Mouse (Mus musculus) cerebral cortex, adult 2 months (tissue): Measurements from ENCODE around the gene Cend1.

ENCODE experiments used
- WGBS: fragments of 180-500 bp; shearing (Covaris S2); methylation state at CpG from one replicate; pipeline ENCODE4 v1.1.7; 2018; 5-methylcytosine and 5-hydroxymethylcytosine counted together

Gene Cend1

DNA sequence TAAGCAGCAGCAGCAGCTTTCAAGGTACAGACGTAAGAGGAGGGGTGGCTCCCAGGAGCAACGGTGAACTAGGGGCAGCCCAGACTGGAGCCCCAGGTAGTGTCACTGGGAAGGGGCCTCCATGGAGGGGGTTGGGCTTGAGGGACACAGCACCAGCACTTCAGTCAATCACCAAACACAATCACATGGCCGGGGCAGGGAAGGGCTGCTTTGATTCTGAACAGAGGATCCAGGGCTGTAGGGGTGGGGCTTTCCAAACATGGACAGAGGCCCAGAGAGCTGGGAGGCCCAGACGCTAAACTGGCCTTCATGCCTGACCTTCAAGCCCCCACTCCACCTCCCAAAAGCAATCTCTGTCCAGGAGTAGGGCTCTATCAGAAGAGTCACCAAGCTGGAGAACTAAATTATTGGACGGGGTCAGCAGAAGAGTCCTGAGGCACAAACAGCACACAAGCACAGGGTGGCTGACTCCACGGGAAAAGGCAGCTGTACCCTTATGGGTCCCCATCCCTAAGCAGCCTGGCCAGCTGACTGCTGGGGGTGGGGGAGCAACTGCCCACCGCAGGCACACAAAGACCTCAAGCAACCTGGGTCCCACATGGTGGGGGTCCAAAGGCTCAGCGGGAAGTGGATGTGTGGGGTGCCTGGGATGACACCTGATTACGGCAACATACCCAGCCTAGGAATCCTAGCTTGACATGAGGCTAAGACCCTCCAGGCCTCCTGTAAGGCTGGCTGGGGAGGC lies 721 bp upstream of the Cend1 start:
- 59% methylated on average over 9 of the region's 9 CpGs for WGBS

GRCm38 (mm10) chr7:141428701-141429100 lies 590 bp downstream of the Cend1 start:
- 42% methylated on average over 5 of the region's 5 CpGs for WGBS

DNA sequence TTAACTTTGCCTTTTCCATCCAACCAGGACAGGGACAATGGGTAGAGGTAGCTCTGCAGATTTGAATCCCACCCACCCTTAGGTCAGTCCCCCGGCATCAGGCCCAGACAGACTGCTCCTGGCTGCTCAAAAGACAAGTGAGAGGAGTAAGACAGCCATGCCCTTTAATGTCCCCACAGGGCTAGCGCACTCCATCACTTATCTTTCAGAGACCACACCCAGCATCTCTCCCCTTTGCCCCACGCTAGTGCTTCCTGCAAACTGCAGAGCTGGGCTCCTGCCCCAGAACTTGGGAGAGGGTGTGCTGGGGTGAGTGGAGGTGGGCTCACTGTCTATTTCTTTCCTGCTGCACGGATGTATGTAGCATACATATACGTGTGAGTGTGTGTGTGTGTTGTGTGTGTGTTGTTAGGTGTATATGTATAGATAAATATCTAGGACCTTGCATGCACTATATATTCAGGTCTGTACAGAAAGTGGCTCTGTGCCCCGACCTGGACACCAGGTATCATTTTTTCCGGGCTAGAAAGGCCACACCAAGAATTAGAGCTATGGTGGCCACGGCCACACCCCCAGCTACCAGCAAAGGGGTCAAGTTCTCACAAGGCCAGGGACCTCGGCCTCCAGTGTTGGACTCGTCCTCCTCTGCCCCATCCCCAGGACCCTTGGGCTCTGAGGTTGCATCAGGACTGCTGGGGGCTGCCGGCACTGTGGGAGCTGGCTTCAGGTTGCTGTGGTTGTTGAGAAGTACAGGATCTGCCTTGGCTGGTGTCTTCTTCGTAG lies 2.2 kb downstream of the Cend1 start:
- 86% methylated on average over 12 of the region's 12 CpGs for whole genome bisulfite sequencing

DNA sequence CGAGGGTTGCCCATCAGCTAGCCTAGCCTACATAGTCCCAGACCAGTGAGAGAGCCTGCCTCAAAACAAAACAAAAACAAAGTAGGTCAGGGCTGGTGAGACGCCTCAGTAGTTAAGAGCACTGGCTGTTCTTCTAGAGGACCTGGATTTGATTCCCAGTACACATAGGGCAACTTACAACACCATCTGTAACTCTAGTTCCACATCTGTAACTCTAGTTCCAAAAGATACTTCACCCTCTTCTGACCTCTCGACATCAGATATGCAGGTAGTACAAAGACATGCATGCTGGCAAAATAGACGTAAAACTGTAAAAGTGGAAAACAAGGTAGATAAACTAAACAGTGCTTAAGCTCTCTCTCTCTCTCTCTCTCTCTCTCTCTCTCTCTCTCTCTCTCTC lies 5.5 kb downstream of the Cend1 start:
- WGBS = 77% methylated on average over 4 of the region's 4 CpGs

- 87% methylated on average over 9 of the region's 9 CpGs for WGBS
Observed at GRCm38 (mm10) chr7:141420030-141420702, 9.1 kb downstream of the Cend1 start.

DNA sequence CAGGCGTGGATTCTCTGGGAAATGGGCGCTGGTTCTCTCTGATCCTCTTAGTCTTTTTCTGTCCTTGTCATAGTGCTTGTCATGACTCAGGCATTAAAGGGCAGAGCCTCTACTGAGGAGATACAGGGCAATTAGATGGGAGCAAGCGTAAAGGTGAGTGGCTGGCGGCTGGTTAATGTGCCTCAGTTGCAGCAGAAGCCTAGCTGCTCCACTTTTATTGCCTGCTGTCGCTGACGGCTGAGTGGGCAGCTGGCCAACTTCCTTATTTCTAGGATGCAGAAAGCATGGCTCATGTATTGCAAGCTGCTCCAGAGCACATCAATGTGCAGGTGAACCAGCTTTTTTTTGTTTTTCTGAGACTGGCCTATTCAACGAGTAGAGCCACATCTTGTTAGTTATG lies 10.3 kb downstream of the Cend1 start:
- 47% methylated on average over 7 of the region's 7 CpGs for WGBS

DNA sequence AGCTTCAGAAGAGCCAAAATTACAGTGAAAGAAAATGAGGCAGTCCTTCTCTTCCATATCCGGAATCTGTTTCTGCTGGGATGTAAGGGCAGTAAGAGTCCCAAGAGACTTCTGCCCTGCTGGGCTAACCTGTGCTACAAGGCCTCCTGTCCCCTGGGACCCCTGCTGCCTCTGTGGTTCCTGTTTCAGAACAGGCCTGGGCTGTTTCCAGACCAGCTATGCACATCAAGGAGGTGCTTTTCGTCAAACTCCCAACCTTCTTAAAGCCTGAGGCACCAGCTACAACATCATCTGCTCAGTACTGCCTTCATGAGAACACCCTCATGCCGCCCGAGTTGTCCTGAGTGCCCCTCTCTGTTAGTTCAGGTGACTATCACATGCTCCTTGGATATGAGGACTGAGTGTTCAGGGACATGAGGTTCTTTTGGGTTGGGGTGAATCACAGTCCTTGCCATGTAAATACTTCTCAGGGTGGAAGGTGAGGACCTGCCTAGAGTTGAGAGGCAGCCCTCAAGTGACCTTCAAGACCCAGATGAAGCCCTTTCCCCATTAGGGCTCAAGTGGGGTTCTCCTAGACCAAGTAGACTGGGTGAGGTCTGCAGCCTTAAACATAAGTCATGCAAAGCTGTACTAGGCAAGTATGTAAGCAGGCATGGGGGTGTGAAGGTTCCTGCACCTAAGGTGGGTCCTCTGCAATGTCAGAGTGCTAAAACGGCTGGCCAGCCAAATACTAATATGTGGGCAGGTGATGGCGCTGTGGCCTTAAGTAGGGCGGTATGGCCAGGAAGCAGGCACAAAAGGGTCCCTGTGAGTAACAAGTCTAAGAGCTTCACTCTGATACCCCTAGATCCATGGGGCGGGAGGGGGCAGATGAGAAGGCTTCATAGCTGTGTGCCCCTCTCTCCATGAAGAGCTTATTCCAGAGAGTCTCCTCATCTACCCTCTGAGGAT lies 11.3 kb downstream of the Cend1 start:
- WGBS = 80% methylated on average over 8 of the region's 8 CpGs

- WGBS = 89% methylated on average over 6 of the region's 6 CpGs
Observed at GRCm38 (mm10) chr7:141416144-141416841, 13.0 kb downstream of the Cend1 start.

DNA sequence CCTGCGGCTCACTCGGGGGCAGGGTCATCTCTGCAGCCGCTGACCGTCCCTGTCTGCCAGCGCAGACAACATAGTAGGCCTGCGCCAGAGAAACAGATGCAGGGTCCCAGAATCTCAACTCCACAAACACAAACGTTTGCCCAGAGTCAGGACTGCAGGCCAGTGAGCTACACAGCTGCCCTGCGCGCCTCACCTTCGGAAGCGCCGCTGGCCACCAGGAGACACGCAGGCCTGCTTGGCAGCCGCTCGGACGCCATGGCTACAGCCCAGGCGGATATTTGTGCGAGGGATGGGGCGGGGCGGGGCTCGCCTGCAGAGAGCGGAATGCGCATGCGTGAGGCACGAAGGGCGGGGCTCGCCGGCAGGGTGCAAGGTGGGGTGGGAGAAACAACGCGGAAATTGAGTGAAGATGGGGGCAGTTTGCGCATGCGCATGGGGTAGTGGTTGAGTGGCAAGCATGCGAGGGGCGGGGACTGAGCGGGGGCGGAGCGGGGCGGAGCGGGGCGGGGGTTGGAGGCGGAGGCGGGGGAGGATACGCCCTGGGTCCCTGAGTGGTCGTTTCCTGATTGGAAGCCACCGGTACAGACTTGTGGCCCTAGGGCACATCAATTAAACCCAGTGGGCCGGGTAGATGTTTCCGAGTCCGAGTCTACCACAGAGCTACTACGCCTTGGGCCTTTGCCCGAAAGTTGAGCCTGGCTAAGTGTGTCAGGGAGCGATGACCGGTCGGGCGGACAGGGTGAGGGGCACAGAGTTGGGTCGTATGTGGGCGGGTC lies 15.3 kb downstream of the Cend1 start, which contains the start of gene Gatd1:
Gene Gatd1 (minus strand): TSS at position 328 of the 776 bp plus-strand sequence.
- WGBS = under 1% methylated on average over 53 of the region's 56 CpGs

GRCm38 (mm10) chr7:141413331-141413730 lies 16.0 kb downstream of the Cend1 start:
- 3% methylated on average over 16 of the region's 16 CpGs for WGBS

- WGBS = 95% methylated on average over 1 of the region's 1 CpGs
Observed at GRCm38 (mm10) chr7:141411667-141412066, 17.6 kb downstream of the Cend1 start.

DNA sequence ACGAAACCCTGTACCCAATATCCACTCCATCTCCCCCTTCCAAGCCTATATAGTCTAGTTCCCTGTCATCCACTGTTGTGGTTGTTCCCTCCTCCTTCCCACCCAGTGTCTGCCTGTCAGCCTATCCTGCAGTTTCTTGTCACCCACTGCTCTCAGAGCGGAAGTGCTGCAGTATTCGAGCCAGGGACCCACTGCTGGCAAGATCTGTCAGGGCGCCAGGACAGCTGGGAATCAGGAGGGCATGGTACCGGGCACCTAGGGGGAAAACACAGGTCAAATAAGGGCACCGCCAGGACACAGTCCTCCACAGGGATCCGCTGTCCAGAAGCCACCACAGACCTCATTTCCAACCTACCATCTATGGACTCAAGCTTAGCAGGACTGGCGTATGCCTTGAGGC lies 18.7 kb downstream of the Cend1 start:
- 81% methylated on average over 8 of the region's 8 CpGs for WGBS

DNA sequence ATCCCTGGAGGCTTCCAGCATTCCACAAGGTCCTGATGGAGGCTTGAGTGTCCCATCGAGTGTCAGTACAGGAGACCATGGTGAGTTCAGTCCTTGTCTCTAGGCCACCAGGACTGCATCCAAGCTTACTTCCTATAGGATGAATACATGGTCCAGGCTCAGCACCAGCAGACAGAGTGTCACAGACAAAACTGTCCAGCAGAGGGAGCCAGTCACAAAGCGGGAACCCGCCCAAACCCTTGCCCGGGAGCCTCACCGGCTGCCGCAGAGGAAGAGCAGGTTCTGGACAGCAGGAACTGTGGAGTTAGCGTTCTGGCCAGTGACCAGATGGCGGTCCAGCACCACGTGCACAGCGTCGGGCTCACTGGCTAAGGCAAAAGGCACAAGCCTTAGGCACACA lies 20.5 kb downstream of the Cend1 start:
- 6% methylated on average over 11 of the region's 11 CpGs for WGBS

- 94% methylated on average over 7 of the region's 7 CpGs for WGBS
Observed at GRCm38 (mm10) chr7:141407670-141408069, 21.6 kb downstream of the Cend1 start.

GRCm38 (mm10) chr7:141405466-141405865 lies 23.8 kb downstream of the Cend1 start:
- WGBS = 72% methylated on average over 4 of the region's 4 CpGs

DNA sequence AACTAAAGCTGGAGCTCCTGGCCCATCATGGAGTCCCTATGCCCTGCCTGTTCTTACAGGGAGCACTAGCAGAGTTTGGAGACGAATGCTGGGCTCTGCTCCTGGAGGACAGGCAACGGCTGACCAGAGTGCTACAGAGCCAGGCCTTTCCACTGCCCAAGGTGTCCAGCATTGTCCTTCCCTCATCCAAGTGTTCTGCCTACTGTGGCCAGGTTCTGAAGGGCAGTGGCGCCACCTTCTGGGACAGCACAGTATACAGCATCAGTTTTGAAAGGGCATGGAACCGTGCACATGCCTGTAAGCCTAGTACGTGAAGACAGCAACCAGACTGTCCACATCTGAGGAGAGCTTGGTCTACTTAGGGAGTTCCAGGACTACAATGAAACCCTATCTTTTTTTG lies 26.0 kb downstream of the Cend1 start:
- 32% methylated on average over 5 of the region's 5 CpGs for WGBS

DNA sequence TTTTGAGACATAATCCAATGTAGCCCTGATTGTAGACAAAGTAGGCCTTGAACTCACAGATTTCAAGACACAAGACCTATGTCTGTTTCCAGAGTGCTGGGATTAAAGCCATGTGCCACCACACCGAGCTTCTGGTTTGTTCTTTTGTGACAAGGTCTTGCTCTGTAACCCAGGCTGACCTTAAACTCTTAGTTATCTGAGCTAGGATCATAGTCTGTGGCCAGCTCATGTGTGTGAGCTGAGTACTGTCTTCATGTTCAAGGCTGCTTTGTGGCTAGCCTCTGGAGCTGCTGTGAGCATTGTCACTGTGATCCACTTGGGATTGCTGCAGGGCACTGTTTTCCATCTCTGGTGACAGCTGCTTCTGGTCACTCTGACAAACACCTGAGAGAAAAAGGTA lies 33.9 kb downstream of the Cend1 start:
- WGBS = 68% methylated on average over 1 of the region's 1 CpGs

DNA sequence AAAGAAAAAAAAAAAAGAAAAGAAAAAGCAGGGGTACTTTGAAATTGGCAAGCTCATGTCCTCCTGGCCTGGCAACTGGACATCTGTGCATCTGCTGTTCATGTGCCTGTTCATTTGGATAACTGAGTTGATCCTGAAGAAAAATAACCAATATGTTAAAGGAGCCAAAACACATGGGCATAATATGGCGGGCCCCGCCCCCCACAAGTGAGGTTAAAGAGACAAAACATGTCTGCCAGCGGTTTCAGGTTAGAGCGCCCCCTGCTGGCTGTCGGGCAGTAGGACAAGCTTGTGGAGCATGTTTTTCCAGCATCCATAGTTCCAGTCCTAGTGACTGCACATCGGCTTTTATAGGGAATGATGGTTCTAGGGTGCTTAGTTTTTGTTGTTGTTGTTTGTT lies 34.5 kb downstream of the Cend1 start:
- WGBS = 17% methylated on average over 6 of the region's 6 CpGs

DNA sequence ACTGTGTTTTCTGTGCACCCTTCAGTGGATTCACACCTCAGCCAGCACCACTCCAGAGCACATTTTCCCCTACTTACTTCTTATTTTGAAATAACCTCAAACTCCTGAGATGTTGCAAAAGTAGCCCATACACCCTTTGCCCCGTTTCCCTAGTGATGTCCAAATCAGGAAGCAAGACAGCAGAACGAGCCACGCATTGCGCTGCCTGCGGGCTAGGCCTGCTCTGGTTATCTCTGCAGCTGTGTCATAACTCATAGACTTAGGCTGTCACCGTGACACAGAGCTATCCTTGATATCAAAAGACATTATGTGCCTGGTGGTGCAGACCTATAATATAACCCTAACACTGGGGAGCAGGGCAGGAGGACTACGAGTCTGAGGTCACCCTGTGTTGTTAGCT lies 35.1 kb downstream of the Cend1 start:
- WGBS = 85% methylated on average over 7 of the region's 7 CpGs
